Mouse (Mus musculus) intestine, embryonic 14.5 days (tissue): Measurements from ENCODE around the gene Fam89a. TPM values are rescaled to one million over a fixed set of nuclear protein-coding genes. Genes with fewer than 3 reads are reported as not detected.

Experiments used
- ATAC-seq: fragments of 200-750 bp; cut with Nextera tagmentation; replicated peaks from 2 replicates; pipeline ENCODE4 v1.8.0; 2017; ENCODE audit warnings: low read depth, moderate number of reproducible peaks, moderate TSS enrichment, moderate library complexity; ENCODE audit not compliant: low FRiP score, low TSS enrichment
- DNase-seq: peaks from one replicate; pipeline ENCODE4 v3.0.0-alpha.2; 2018; ENCODE audit warnings: low spot score
- H3K27ac ChIP-seq: fragments of 300-500 bp; sonication (generic); 2 replicates; pipeline ENCODE4 v1.5.1; 2014; ENCODE audit warnings: low read depth, mild to moderate bottlenecking, control low read depth
- H3K27me3 ChIP-seq: fragments of 300-500 bp; sonication (generic); replicated peaks from 2 replicates; pipeline ENCODE4 v1.6.1; 2014; ENCODE audit warnings: low read length, control low read depth; ENCODE audit not compliant: control insufficient read depth, insufficient read depth
- H3K36me3 ChIP-seq: fragments of 300-500 bp; sonication (generic); 2 replicates; pipeline ENCODE4 v1.6.1; 2014; ENCODE audit warnings: low read length, control low read depth; ENCODE audit not compliant: control insufficient read depth, insufficient read depth
- H3K4me1 ChIP-seq: fragments of 300-500 bp; sonication (generic); replicated peaks from 2 replicates; pipeline ENCODE4 v1.6.1; 2014; ENCODE audit warnings: low read length, control low read depth, mixed read lengths; ENCODE audit not compliant: control insufficient read depth, insufficient read depth
- H3K4me2 ChIP-seq: fragments of 300-500 bp; sonication (generic); 2 replicates; pipeline ENCODE4 v1.6.1; 2014; ENCODE audit warnings: low read length
- H3K4me3 ChIP-seq: fragments of 300-500 bp; sonication (generic); 2 replicates; pipeline ENCODE4 v1.5.1; 2014; ENCODE audit warnings: low read depth, low read length, control low read depth, mixed read lengths
- H3K9ac ChIP-seq: fragments of 300-500 bp; sonication (generic); 2 replicates; pipeline ENCODE4 v1.6.1; 2014; ENCODE audit warnings: mild to moderate bottlenecking, low read length
- H3K9me3 ChIP-seq: fragments of 300-500 bp; sonication (generic); 2 replicates; pipeline ENCODE4 v1.6.1; 2016; ENCODE audit warnings: low read length, control low read depth; ENCODE audit not compliant: control insufficient read depth
- WGBS: fragments of 180-500 bp; shearing (Covaris S2); extraction: QIAGEN DNeasy Blood & Tissue Kit; methylation state at CpG from one replicate; pipeline ENCODE4 v1.1.7; 2014; 5-methylcytosine and 5-hydroxymethylcytosine counted together
- polyA plus RNA-seq: library from polyadenylated mRNA; unstranded; fragments of >200 nt; fragmentation: Nextera tagmentation; extraction: Ambion mirVana; gene quantifications from 2 replicates; pipeline ENCODE4 v1.2.1, GENCODE M21; 2014

Fam89a gene
- polyA plus RNA-seq, 1 experiment from 2014 or later: 6.5 TPM

DNA sequence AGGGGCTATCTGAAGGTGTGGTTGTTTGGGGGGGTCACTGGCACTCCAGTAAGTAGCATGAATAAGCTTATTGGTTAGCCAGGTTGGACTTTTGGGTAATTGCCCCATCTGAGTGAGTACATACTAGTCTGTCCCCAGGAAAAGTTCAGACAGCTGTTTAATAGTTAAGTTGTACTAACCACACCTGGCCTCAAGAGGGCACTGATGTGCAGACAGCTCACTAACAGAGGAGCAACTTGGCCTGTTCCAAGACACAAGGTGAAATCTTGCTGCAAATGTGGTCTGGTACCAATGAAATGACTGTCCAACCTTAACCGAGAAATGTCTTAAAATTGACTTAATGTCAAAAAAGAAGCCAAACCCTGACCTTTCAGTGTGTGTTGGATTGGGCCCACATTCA lies 12.4 kb downstream of the Fam89a start:
- no peak overlapping the region for H3K27ac ChIP-seq
- H3K9me3 ChIP-seq: no peaks in the 10 kb centered on the region
- WGBS: 67% methylated on average over 1 of the region's 1 CpGs
- ATAC-seq (no peak), DNase-seq (no peak)
- peaks cover 25% of the 10 kb centered on the region for H3K36me3 ChIP-seq
- no peaks in the 10 kb centered on the region for H3K27me3 ChIP-seq
- no peak overlapping the region for H3K4me2 ChIP-seq
- H3K4me1 ChIP-seq: no peaks in the 10 kb centered on the region
- H3K4me3 ChIP-seq: no peak overlapping the region
- H3K9ac ChIP-seq: no peak overlapping the region

DNA sequence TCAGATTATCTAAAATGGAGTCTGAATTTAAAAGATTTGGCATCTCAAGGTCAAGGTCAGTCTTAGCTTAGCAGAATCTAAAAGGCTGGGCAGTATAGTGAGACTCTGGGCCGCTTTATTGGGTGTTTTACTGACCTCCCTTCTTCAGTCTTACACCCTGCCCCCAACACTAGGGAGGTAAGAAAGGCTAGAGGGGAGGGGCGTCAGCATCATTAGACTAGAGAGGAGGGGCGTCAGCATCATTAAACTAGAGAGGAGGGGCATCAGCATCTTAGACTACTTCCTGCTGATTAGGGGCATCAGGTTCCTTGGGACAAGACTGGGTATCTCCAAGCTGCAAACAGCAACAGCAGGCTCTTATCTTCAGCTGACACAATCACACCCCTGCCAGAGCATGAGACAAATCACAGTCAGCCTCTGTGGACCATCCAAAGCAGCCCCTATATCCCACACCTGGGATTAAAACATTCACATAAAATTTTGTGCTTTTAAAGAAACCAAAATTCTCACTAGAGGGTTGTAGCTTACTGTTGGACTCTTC lies 16.2 kb downstream of the Fam89a start:
- Histone ChIP-seq H3K4me1 (no peaks in the 10 kb centered on the region), H3K27me3 (no peaks in the 10 kb centered on the region), H3K9ac (no peak overlapping the region), H3K4me3 (no peak overlapping the region), H3K4me2 (no peak overlapping the region), H3K27ac (no peak overlapping the region), H3K36me3 (peaks cover 54% of the 10 kb centered on the region), H3K9me3 (no peaks in the 10 kb centered on the region)
- no peak for ATAC-seq
- no peak for DNase-seq
- 63% methylated on average over 3 of the region's 3 CpGs for WGBS

DNA sequence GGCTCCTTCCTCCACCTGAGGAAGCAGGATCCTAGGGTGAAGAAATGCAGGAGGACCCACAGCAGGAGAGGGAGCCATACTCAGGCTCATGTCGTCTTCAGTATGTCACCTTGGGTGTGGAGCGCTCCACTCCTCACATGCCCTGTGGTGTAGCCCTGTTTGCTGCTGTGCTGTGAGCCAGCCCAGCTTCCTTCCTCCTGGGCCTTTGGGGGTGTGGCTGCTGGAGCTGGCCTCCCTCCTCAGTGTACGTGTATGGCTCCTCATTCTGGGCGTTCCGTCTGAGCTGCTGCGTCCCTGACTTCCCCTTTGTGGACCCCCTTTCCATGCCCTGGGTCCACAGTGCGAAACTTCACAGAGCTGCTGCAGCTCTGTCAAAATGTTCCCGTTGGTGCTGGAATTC lies 18.8 kb downstream of the Fam89a start:
- 88% methylated on average over 8 of the region's 8 CpGs for WGBS
- Histone ChIP-seq H3K4me1 (no peaks in the 10 kb centered on the region), H3K4me3 (no peak overlapping the region), H3K9ac (no peak overlapping the region), H3K27me3 (no peaks in the 10 kb centered on the region), H3K4me2 (no peak overlapping the region), H3K36me3 (peaks cover 73% of the 10 kb centered on the region), H3K9me3 (no peaks in the 10 kb centered on the region), H3K27ac (no peak overlapping the region)
- ATAC-seq: no peak
- no peak for DNase-seq

DNA sequence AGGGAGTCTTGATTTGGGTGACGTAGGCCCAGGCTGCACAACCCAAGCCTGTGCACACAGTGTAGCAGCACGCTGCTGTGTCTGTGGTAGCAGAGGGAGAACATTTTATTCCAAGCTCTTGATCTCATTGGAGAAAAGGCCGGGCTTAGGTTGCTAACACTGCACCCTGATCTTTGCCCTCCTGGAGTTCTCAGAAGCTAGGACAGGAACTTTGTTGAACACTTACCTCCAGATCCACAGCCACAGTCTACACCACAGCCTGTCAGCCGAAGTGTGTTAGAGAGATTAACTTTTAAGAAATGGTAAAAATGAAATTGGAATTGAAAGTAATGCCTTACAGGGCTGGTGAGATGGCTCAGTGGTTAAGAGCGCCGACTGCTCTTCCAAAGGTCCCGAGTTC lies 27.3 kb downstream of the Fam89a start:
- ATAC-seq (no peak), DNase-seq (no peak)
- no peak overlapping the region for H3K27ac ChIP-seq
- no peaks in the 10 kb centered on the region for H3K9me3 ChIP-seq
- H3K4me3 ChIP-seq: no peak overlapping the region
- no peak overlapping the region for H3K9ac ChIP-seq
- H3K4me2 ChIP-seq: no peak overlapping the region
- peaks cover 33% of the 10 kb centered on the region for H3K36me3 ChIP-seq
- 93% methylated on average over 7 of the region's 7 CpGs for WGBS
- peaks cover 19% of the 10 kb centered on the region for H3K4me1 ChIP-seq
- no peaks in the 10 kb centered on the region for H3K27me3 ChIP-seq

DNA sequence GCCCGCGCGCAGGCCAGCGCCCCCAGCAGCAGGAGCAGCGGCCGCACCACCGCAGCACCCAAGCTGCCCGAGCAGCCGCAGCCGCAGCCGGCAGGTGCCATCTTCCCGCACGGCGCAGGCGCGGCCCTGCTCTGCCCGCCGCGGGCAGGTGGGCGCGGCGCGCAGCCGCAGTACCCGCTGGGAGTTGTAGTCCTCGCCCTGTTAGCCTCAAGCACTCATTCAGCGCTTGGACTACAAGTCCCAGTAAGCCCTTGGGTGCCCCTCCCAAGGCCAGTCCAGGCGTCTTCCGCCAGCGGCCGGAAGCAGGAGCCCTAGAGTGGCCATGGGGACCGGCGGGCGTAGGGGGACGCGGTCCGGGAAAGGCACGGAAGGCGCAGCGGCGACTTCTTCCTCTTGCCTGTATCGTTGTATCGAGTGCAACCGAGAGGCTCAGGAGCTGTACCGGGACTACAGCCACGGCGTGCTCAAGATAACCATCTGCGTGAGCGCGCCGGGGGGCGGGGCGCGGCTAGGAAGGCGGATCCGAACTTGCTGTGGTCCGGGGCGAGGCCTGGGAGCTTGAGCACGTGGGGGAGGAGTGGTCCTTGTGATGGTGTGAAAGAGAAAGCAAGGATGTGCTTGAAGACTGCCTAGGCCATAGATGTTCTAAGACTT lies 29.6 kb downstream of the Fam89a start, which contains the start of the genes Ttc13 and Arv1:
Gene Ttc13, minus strand, starts transcription at position 122 of the 654 bp plus-strand sequence.
Gene Arv1, plus strand, starts transcription at position 278 of the 654 bp plus-strand sequence.
- Histone ChIP-seq H3K4me2 (peak within 1 kb of the TSS; percentile 62), H3K4me3 (peak within 1 kb of the TSS; percentile 80), H3K27me3 (no peaks in the 10 kb centered on the region), H3K27ac (no peak within 1 kb of the TSS), H3K9me3 (no peaks in the 10 kb centered on the region), H3K9ac (peak within 1 kb of the TSS; percentile 59), H3K4me1 (peaks cover 19% of the 10 kb centered on the region), H3K36me3 (peaks cover 10% of the 10 kb centered on the region; the same call in 1 of the 2 replicates)
- WGBS: under 1% methylated on average over 59 of the region's 59 CpGs
- DNase-seq (peak; percentile 94), ATAC-seq (peak; percentile 99)

DNA sequence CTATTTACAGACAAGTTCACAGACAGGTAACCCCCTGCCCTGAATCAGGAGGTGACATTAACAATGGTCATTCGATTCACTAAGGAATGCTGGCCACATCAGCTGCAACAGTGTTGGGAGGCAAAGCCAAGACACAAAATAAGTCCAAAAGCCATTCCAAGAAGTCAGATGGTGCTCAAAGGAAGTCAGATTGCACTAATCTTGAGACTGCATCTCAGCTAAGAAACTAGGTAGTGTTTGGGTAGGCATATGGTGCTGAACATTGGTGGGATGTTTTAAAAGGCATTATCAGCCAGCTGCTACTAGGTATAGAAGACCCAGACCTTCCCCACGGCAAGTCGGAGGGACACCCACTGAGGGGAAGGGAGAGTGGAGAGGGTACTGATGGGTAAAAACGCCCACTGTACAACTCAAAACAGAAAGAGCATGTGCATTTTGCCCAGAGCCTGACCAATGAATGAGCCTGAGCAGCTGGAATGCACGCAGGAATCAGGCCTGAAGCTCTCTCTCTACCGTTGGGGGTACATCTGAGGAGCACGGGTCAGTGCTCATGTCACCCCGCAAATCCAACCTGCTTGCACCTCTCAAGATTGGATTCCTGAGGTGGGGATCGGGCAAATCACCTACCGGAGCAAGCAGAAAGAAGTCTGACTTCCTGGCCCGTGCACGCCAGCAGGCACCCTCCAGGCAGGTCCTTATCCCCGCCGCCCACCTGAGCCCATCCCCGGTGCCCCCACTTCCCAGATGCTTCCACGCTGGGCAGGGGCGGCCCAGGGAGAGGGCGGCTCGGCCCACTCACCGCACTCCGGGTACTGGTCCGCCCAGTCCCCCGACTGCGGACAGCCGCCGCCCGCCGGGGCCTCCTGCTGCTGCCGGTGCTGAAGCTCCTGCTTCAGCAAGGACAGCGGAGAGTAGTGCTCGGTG lies 30.4 kb downstream of the Fam89a start:
- no peak for DNase-seq
- 3% methylated on average over 31 of the region's 31 CpGs for WGBS
- no peak overlapping the region for H3K27ac ChIP-seq
- H3K4me3 ChIP-seq: peak overlapping the region; percentile 80
- H3K36me3 ChIP-seq: 0 out of 2 replicates have a peak, but pooled peaks cover 2% of the 10 kb centered on the region
- H3K4me2 ChIP-seq: peak overlapping the region; percentile 62
- no peaks in the 10 kb centered on the region for H3K27me3 ChIP-seq
- H3K4me1 ChIP-seq: peaks cover 19% of the 10 kb centered on the region
- peak; percentile 49 for ATAC-seq
- H3K9me3 ChIP-seq: no peaks in the 10 kb centered on the region
- H3K9ac ChIP-seq: peak overlapping the region; percentile 59

DNA sequence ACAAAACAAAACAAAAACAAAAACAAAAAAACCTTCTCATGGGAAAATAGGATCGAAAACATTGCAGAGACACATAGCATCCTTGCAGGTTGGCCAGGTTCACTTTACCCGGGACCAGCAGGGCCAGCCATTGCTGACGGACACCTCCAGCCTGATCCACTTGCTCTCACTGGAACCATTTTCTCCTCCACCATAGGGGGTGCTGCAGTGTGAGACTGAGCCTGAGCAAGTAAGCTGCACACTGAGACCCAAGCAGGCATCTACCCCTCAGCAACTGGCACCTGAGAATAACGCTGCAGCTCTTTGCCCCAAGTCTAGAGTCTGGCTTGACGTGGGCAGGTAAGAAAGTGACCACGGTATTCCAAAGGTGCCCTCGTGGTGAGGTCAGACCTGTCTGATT lies 31.5 kb downstream of the Fam89a start:
- Histone ChIP-seq H3K4me2 (no peak overlapping the region), H3K27ac (no peak overlapping the region), H3K9me3 (no peaks in the 10 kb centered on the region), H3K9ac (no peak overlapping the region), H3K27me3 (no peaks in the 10 kb centered on the region), H3K36me3 (no peaks in the 10 kb centered on the region), H3K4me1 (peaks cover 19% of the 10 kb centered on the region), H3K4me3 (no peak overlapping the region)
- DNase-seq (no peak), ATAC-seq (no peak)
- 83% methylated on average over 7 of the region's 7 CpGs for WGBS

DNA sequence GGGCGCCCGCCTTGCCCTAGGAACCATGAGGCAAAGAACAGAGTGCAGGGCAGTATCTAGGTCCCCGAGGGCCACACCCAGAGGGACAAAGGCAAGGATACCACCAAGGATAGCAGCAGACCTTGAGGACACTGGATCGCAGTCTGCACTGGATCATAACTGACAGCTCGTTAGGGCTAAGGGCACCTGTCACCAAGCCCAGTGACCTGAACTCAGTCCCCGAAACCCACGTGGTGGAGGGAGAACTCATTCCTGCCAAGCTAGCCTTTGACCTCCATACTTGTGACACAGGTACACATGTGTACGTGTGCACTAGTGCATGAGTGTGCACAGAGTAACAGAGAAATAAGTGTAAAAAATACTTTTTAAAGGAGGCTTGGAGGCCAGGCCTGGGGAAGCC lies 35.9 kb downstream of the Fam89a start:
- no peaks in the 10 kb centered on the region for H3K9me3 ChIP-seq
- DNase-seq (no peak), ATAC-seq (no peak)
- no peak overlapping the region for H3K4me3 ChIP-seq
- WGBS: 89% methylated on average over 8 of the region's 8 CpGs
- peaks cover 5% of the 10 kb centered on the region for H3K4me1 ChIP-seq
- H3K27ac ChIP-seq: no peak overlapping the region
- no peak overlapping the region for H3K4me2 ChIP-seq
- no peak overlapping the region for H3K9ac ChIP-seq
- peaks cover 33% of the 10 kb centered on the region for H3K36me3 ChIP-seq
- no peaks in the 10 kb centered on the region for H3K27me3 ChIP-seq
